Mouse (Mus musculus): ENCODE measurements around the gene Tars2. TPM values are rescaled to one million over a fixed set of nuclear protein-coding genes. Genes with fewer than 3 reads are reported as not detected.
"Not testable (repeated sequence)": the region's sequence is repeated elsewhere in the genome, so short reads cannot be mapped to it uniquely, and the experiment has no call there.

Gene Tars2
- total RNA-seq, 2 experiments from 2014 or later, result 39.9 to 40.0 TPM

DNA sequence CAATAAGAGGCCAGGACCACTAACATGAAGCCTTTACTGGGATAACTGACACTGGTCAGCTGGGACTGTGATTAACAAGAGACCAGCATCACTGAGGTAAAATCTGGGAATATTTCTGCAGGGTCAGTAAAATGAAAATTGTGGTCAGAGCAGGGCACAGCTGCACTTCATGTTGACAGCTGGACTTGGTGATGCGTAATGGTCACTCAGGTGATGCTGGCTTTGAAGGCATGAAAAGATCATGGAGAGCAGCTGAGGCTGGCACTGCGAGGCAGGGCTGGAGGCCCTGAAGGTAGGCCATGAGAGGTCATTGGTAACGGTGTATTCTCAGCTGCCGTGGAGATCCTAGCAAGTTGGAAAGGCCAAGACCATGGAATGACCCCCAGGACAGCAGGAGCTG lies 61.7 kb downstream of the Tars2 start:
- DNase-seq (ENCODE audit: low spot score in 2 of 2), result no peak

DNA sequence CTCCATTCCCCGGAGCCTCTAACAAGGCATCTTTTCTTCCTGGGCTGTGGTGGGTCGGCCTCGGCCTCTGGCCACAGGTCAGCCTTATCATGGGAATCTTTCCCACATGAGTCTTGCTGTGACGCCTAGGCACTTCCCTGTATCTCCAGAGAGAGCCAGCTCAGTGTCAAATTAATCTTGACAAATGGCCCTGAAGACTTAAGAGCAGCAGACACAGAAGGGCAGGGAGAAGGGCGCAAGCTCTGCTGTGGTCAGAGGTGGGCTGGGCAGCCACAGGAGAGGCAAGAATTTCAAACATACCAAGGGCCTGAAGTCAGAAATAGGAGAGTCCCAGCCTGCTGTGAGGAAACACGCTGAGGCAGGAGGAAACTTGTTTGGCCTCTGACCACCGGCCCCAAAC lies 63.6 kb downstream of the Tars2 start:
- no peak for DNase-seq (ENCODE audit: low spot score in 2 of 2)

GRCm38 (mm10) chr3:95695796-95696195 lies 64.2 kb downstream of the Tars2 start:
- no peak for DNase-seq (ENCODE audit: low spot score in 2 of 2)

DNA sequence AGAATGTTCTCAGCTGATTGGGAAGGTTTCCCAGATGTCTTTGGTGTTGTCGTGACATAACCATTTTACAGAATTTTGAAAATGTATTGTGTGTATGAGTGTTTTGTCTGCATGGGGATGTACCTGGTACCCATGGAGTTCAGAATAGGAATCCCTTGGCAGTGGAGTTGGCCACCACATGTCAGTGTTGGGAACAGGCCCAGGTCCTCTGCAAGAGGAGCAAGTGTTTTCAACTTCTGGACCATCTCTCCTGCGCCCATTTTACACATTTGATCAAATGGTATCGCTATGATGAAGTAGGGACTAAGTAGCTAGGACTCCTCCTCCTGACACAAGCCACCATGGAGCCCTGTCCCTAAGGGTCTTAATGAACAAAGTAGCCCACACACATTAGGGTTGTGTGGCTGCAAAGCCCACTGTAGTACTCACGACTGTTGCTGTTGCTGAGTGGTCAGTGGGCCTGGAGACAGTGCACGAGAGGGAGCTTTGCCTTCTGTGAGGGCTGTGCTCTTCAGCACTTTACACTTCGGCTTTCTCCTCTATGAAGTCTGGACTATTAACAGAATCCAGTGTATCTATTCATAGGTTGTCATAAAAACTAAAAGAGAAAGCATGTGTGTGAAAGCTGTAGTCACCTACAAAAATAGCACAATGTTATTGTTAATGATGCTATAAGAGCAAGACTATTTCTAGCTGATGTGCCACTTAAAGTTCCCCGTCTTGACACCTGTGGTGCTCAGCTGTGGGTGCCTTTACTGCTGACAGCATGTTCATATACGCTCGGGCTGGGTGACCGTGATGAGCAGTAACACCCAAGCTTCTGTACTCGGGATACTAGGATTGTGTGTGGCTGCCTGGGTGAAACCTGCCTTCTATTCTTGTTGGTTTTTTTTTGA lies 65.0 kb downstream of the Tars2 start:
- no peak for DNase-seq (ENCODE audit: low spot score in 2 of 2)

GRCm38 (mm10) chr3:95693821-95694807 lies 65.9 kb downstream of the Tars2 start:
- DNase-seq (ENCODE audit: low spot score in 2 of 2), result no peak

DNA sequence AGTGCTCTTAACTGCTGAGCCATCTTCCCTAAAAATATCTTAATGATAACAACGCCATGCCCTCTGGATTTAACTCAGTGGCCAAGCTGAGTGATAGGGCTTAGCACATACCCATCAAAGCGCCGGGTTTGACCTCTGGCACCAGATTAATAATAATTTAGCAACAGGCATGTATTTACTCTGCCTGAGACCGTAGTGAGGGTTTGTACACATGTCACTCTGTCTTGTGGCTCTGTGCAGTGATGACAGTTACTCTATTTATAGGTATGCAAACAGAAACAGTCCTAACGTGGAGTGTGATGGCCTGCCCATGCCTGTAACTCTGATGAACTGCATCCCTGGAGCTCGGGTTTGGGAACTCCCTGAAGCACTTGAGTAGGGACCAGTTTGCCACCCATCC lies 67.3 kb downstream of the Tars2 start:
- no peak for DNase-seq (ENCODE audit: low spot score in 2 of 2)

- not testable (repeated sequence) for DNase-seq (ENCODE audit: low spot score in 2 of 2)
Measured at GRCm38 (mm10) chr3:95690552-95690951, 69.5 kb downstream of the Tars2 start.

Small RNA genes within 50 kb of the gene (microRNA-seq; reads per million reads assigned to microRNA genes)
- gene Mir7014, result 0 to 0.23 reads per million in 2 experiments

Other genes starting within 250 kb of the Tars2 start
- gene Ctss, start 233.4 kb downstream of the Tars2 start, total RNA-seq (2021), result 10 to 100 TPM; 32.3 to 35.9 TPM
- not detected for gene Hormad1, start 200.5 kb downstream of the Tars2 start, total RNA-seq (2021)
- gene Golph3l, start 171.3 kb downstream of the Tars2 start, total RNA-seq (2021), result 10 to 100 TPM; 20.6 to 22.2 TPM
- 100 to 1,000 TPM; 288 to 297 TPM for gene Ensa, start 135.2 kb downstream of the Tars2 start, total RNA-seq (2021)
- 10 to 100 TPM; 64.6 to 65.1 TPM for gene Mcl1, start 101.4 kb downstream of the Tars2 start, total RNA-seq (2021)
- gene Adamtsl4, start 72.3 kb downstream of the Tars2 start, total RNA-seq (2021), result 1 to 10 TPM; 3.0 to 4.1 TPM
- 10 to 100 TPM; 12.2 to 13.7 TPM for gene Ecm1, start 20.6 kb downstream of the Tars2 start, total RNA-seq (2021)
- gene Rprd2, start 58.7 kb upstream of the Tars2 start, total RNA-seq (2021), result 10 to 100 TPM; 60.4 to 63.5 TPM
- gene Prpf3, start 95.7 kb upstream of the Tars2 start, total RNA-seq (2021), result 10 to 100 TPM; 28.8 to 30.7 TPM
- 100 to 1,000 TPM; 134 to 162 TPM for gene Mrps21, start 111.3 kb upstream of the Tars2 start, total RNA-seq (2021)
- 10 to 100 TPM; 10.1 to 10.9 TPM for gene Ciart, start 122.0 kb upstream of the Tars2 start, total RNA-seq (2021)
- 1 to 10 TPM; 6.4 to 9.6 TPM for gene BC028528, start 131.8 kb upstream of the Tars2 start, total RNA-seq (2021)
- gene Aph1a, start 133.8 kb upstream of the Tars2 start, total RNA-seq (2021), result 10 to 100 TPM; 76.1 to 83.5 TPM
- 10 to 100 TPM in 1 of 2 experiments, 1 to 10 TPM in 1; 6.8 to 11.9 TPM for gene Car14, start 144.5 kb upstream of the Tars2 start, total RNA-seq (2021)
- gene Anp32e, start 169.0 kb upstream of the Tars2 start, total RNA-seq (2021), result 100 to 1,000 TPM; 101 TPM
- gene Plekho1, start 235.8 kb upstream of the Tars2 start, total RNA-seq (2021), result 10 to 100 TPM; 43.7 to 44.5 TPM

Data from layer of hippocampus, postnatal 14 days (tissue).